ENCODE assay signal across 8 mouse cellular contexts in genomic region chr10:81605974-81606751, GRCm38 (mm10). TPM values are rescaled to one million over a fixed set of nuclear protein-coding genes. Genes with fewer than 3 reads are reported as not detected.
DNase-seq lines count a peak whose midpoint lies in the region; ATAC-seq lines count a peak whose summit lies in the region.

Gene BC025920, plus strand, starts transcription at chr10:81606270.

- peak within 1 kb of the TSS; percentile 83 for H3K4me2 ChIP-seq in intestine, embryonic 14.5 days (ENCODE audit: low read length)

- no peaks in the 10 kb centered on the region for H3K9me3 ChIP-seq in intestine, embryonic 14.5 days (ENCODE audit: control insufficient read depth, low read length)

- peak; percentile 88 for ATAC-seq in intestine, embryonic 14.5 days (replicated peaks; ENCODE audit: low FRiP score, low TSS enrichment, low read depth)

- H3K27me3 ChIP-seq in intestine, embryonic 14.5 days (replicated peaks; ENCODE audit: control insufficient read depth, insufficient read depth, low read length), result no peaks in the 10 kb centered on the region

- H3K36me3 ChIP-seq in intestine, embryonic 14.5 days (ENCODE audit: control insufficient read depth, insufficient read depth, low read length), result no peaks in the 10 kb centered on the region

- WGBS in intestine, embryonic 14.5 days, result 1% methylated on average over 39 of the region's 39 CpGs

- DNase-seq in adrenal gland, adult 18-20 months (ENCODE audit: low spot score in 2 of 2), result peak; percentile 80 to 82
- DNase-seq in embryo, embryonic 11 days, result peak; percentile 97
- DNase-seq in gastrocnemius, postnatal 25 days, result peak; percentile 97
- peak; percentile 93 for DNase-seq in intestine, embryonic 14.5 days (ENCODE audit: low spot score)
- DNase-seq in left cerebral cortex, postnatal 14 days (ENCODE audit: low spot score in 2 of 2), result peak; percentile 94 to 97
- peak; percentile 97 for DNase-seq in mesoderm, embryonic 11.5 days (ENCODE audit: low read depth, low spot score)
- DNase-seq in right cerebral cortex, postnatal 36 days (ENCODE audit: low spot score in 2 of 2), result peak; percentile 91 to 96
- DNase-seq in yolk sac, embryonic 10.5 days (ENCODE audit: low spot score), result peak; percentile 98

- peak within 1 kb of the TSS; percentile 55 for H3K9ac ChIP-seq in intestine, embryonic 14.5 days (ENCODE audit: low read length)

- peaks cover 20% of the 10 kb centered on the region for H3K4me1 ChIP-seq in intestine, embryonic 14.5 days (replicated peaks; ENCODE audit: control insufficient read depth, insufficient read depth, low read length)

- H3K27ac ChIP-seq in intestine, embryonic 14.5 days (ENCODE audit: low read depth), result peak within 1 kb of the TSS; percentile 88

- intact Hi-C loops in left cerebral cortex, postnatal 14 days (cut with DNase I), result loop anchor here (10.0 kb wide), 1 partner anchor 569 kb away; no protein-coding TSS in a partner anchor

- H3K4me3 ChIP-seq in intestine, embryonic 14.5 days (ENCODE audit: low read depth, low read length), result peak within 1 kb of the TSS; percentile 54

RNA-seq across cellular contexts. Expression of gene BC025920, which starts in this region (rescaled TPM):
- total RNA-seq in adrenal gland, adult 18-20 months (2021), result 1 to 10 TPM; 1.2 to 1.7 TPM
- total RNA-seq in gastrocnemius, postnatal 25 days (2021), result 1 to 10 TPM; 1.8 to 2.5 TPM
- 0.61 and 1.5 TPM in 2 replicates for polyA plus RNA-seq in intestine, embryonic 14.5 days (2014; fragmentation: Nextera tagmentation; extraction: Ambion mirVana)
- 1 to 10 TPM; 1.9 to 2.2 TPM for total RNA-seq in left cerebral cortex, postnatal 14 days (2021)

Comparison
In these comparisons a context has a peak if more than half of its experiments do, and no peak if none do; other contexts are left out.
1. Peak in every context shown above with its lines: DNase-seq, ATAC-seq, H3K4me3 ChIP-seq and H3K27ac ChIP-seq.